Comparison of ENCODE assay signal across 14 mouse cellular contexts in genomic region chr11:22851416-22851815, GRCm38 (mm10). TPM values are rescaled to one million over a fixed set of nuclear protein-coding genes. Genes with fewer than 3 reads are reported as not detected.
DNase-seq lines count a peak whose midpoint lies in the region; ATAC-seq and TF ChIP-seq lines count a peak whose summit lies in the region.
"Had no signal": no experiment of that assay in that cellular context is flagged by ENCODE, and none has a peak within 500 bp of the region (broad histone marks: within the 10 kb centered on the region; RNA-seq: fewer than 3 reads in every experiment).

No protein-coding gene starts in this region.

- H3K36me3 ChIP-seq in liver, postnatal 0 days (replicated peaks; ENCODE audit: insufficient read depth, low read length): no peaks in the 10 kb centered on the region; the same call in 1 of the 2 replicates
- no peaks in the 10 kb centered on the region for H3K36me3 ChIP-seq in liver, embryonic 11.5 days (ENCODE audit: control insufficient read depth, insufficient read depth, low read length)
- peaks cover 7 to 56% of the 10 kb centered on the region in 2 experiments for H3K36me3 ChIP-seq in CH12.LX (replicated peaks in 1 of 2; ENCODE audit: control insufficient read depth in 1 of 2, insufficient read depth in 1 of 2, low read length in 1 of 2)
- no peaks in the 10 kb centered on the region for H3K36me3 ChIP-seq in hindbrain, embryonic 12.5 days
- no peaks in the 10 kb centered on the region for H3K36me3 ChIP-seq in forebrain, embryonic 16.5 days (ENCODE audit: control insufficient read depth, insufficient read depth)
- H3K36me3 ChIP-seq: hindbrain, embryonic 15.5 days; midbrain, embryonic 13.5 days; neural tube, embryonic 12.5 days had no signal

- TF ChIP-seq POLR2A in CH12.LX (IDR thresholded peaks at IDR 0.05; ENCODE audit: low read depth, low read length): no peak

- no peak for TF ChIP-seq CTCF in liver, postnatal 0 days (IDR thresholded peaks at IDR 0.05; ENCODE audit: low read depth)
- TF ChIP-seq CTCF in CH12.LX (conservative IDR thresholded peaks at IDR 0.05 in 1 of 2, IDR thresholded peaks at IDR 0.05 in 1 of 2; ENCODE audit: low read depth in 2 of 2, low read length in 2 of 2): no peak

- no peak overlapping the region for H3K9ac ChIP-seq in liver, postnatal 0 days (replicated peaks)
- no peak overlapping the region for H3K9ac ChIP-seq in liver, embryonic 11.5 days (ENCODE audit: low read depth, low read length)
- peak overlapping the region; percentile 7; the same call in 1 of the 2 replicates for H3K9ac ChIP-seq in CH12.LX (ENCODE audit: insufficient read depth, low read depth)
- no peak overlapping the region for H3K9ac ChIP-seq in hindbrain, embryonic 12.5 days
- H3K9ac ChIP-seq in forebrain, embryonic 16.5 days (replicated peaks; ENCODE audit: low read depth, low read length): no peak overlapping the region
- H3K9ac ChIP-seq: hindbrain, embryonic 15.5 days; liver, embryonic 14.5 days; midbrain, embryonic 13.5 days; neural tube, embryonic 12.5 days had no signal

- no peak for TF ChIP-seq EP300 in liver, postnatal 0 days (IDR thresholded peaks at IDR 0.05; ENCODE audit: low read depth)
- no peak for TF ChIP-seq EP300 in CH12.LX (IDR thresholded peaks at IDR 0.05; ENCODE audit: low read length)

- TF ChIP-seq RAD21 in CH12.LX (IDR thresholded peaks at IDR 0.05; ENCODE audit: low read depth, low read length): no peak

- 26% methylated on average over 4 of the region's 4 CpGs for WGBS in liver, postnatal 0 days (ENCODE audit: insufficient replicate concordance)
- 34% methylated on average over 4 of the region's 4 CpGs for WGBS in liver, embryonic 11.5 days
- WGBS in hindbrain, embryonic 12.5 days: 63% methylated on average over 4 of the region's 4 CpGs
- 53% methylated on average over 4 of the region's 4 CpGs for WGBS in forebrain, embryonic 16.5 days

- H3K27ac ChIP-seq in liver, postnatal 0 days (ENCODE audit: low read depth): no peak overlapping the region; the same call in 1 of the 2 replicates
- no peak overlapping the region for H3K27ac ChIP-seq in liver, embryonic 11.5 days (ENCODE audit: low read depth, low read length)
- no peak overlapping the region for H3K27ac ChIP-seq in CH12.LX (ENCODE audit: insufficient read depth, low read depth)
- no peak overlapping the region for H3K27ac ChIP-seq in hindbrain, embryonic 12.5 days
- H3K27ac ChIP-seq in forebrain, embryonic 16.5 days (ENCODE audit: low read length): no peak overlapping the region
- H3K27ac ChIP-seq: hindbrain, embryonic 15.5 days; liver, embryonic 14.5 days; midbrain, embryonic 13.5 days; neural tube, embryonic 12.5 days had no signal

- peak overlapping the region; percentile 7; the same call in 1 of the 2 replicates for H3K4me2 ChIP-seq in liver, postnatal 0 days (ENCODE audit: low read depth, low read length)
- no peak overlapping the region for H3K4me2 ChIP-seq in liver, embryonic 11.5 days
- H3K4me2 ChIP-seq in CH12.LX (ENCODE audit: insufficient read depth, low read depth, poor library complexity, severe bottlenecking): peak overlapping the region; percentile 35
- H3K4me2 ChIP-seq in hindbrain, embryonic 12.5 days (replicated peaks): no peak overlapping the region
- no peak overlapping the region for H3K4me2 ChIP-seq in forebrain, embryonic 16.5 days (ENCODE audit: low read length)
- H3K4me2 ChIP-seq: hindbrain, embryonic 15.5 days; midbrain, embryonic 13.5 days; neural tube, embryonic 12.5 days had no signal

- dilution Hi-C loops in CH12.LX (cut with MboI; ENCODE audit: extremely low pct_ligation_motif_present, extremely low pct_unique_long_range_greater_than_20kb, low sequenced_read_pairs): no loop called here

- in situ Hi-C loops in CH12.LX (cut with MboI; ENCODE audit: low pct_ligation_motif_present, low pct_unique_long_range_greater_than_20kb, low sequenced_read_pairs): loop anchor here (5.0 kb wide), 1 partner anchor 159 kb away; no protein-coding TSS in a partner anchor

- no peak for ATAC-seq in liver, postnatal 0 days
- ATAC-seq in liver, embryonic 11.5 days (replicated peaks; ENCODE audit: low FRiP score): no peak
- peak; percentile 48 for ATAC-seq in megakaryocyte, adult 5-6 weeks (ENCODE audit: poor library complexity, severe bottlenecking)
- no peak for ATAC-seq in hindbrain, embryonic 12.5 days (ENCODE audit: low FRiP score)
- no peak for ATAC-seq in forebrain, embryonic 16.5 days
- ATAC-seq: midbrain, embryonic 13.5 days had no signal

- peaks cover 74% of the 10 kb centered on the region for H3K4me1 ChIP-seq in liver, postnatal 0 days (ENCODE audit: insufficient read depth)
- peaks cover 57% of the 10 kb centered on the region for H3K4me1 ChIP-seq in liver, embryonic 11.5 days (replicated peaks; ENCODE audit: control insufficient read depth, insufficient read depth, low read length)
- peaks cover 45 to 89% of the 10 kb centered on the region in 2 experiments for H3K4me1 ChIP-seq in CH12.LX (ENCODE audit: control insufficient read depth in 1 of 2, insufficient read depth in 2 of 2)
- peaks cover 3% of the 10 kb centered on the region; the same call in 1 of the 2 replicates for H3K4me1 ChIP-seq in hindbrain, embryonic 12.5 days
- H3K4me1 ChIP-seq in forebrain, embryonic 16.5 days (replicated peaks; ENCODE audit: control insufficient read depth, insufficient read depth, low read length): no peaks in the 10 kb centered on the region
- H3K4me1 ChIP-seq: midbrain, embryonic 13.5 days had no signal

- no peaks in the 10 kb centered on the region for H3K27me3 ChIP-seq in liver, postnatal 0 days (ENCODE audit: insufficient read depth, low read length)
- H3K27me3 ChIP-seq in liver, embryonic 11.5 days (replicated peaks; ENCODE audit: control insufficient read depth, insufficient read depth, low read length): no peaks in the 10 kb centered on the region
- no peaks in the 10 kb centered on the region for H3K27me3 ChIP-seq in CH12.LX (replicated peaks)
- H3K27me3 ChIP-seq in hindbrain, embryonic 12.5 days: peaks cover 9% of the 10 kb centered on the region
- 0 out of 2 replicates have a peak, but pooled peaks cover 1% of the 10 kb centered on the region for H3K27me3 ChIP-seq in forebrain, embryonic 16.5 days (replicated peaks; ENCODE audit: control insufficient read depth, insufficient read depth, low read length)

- H3K9me3 ChIP-seq in liver, postnatal 0 days (ENCODE audit: low read length): no peaks in the 10 kb centered on the region
- no peaks in the 10 kb centered on the region for H3K9me3 ChIP-seq in liver, embryonic 11.5 days (ENCODE audit: control insufficient read depth, low read length)
- no peaks in the 10 kb centered on the region for H3K9me3 ChIP-seq in CH12.LX (replicated peaks; ENCODE audit: low read length)
- no peaks in the 10 kb centered on the region for H3K9me3 ChIP-seq in hindbrain, embryonic 12.5 days (replicated peaks)
- no peaks in the 10 kb centered on the region for H3K9me3 ChIP-seq in forebrain, embryonic 16.5 days (ENCODE audit: control insufficient read depth, low read length)
- H3K9me3 ChIP-seq: hindbrain, embryonic 15.5 days; midbrain, embryonic 13.5 days; neural tube, embryonic 12.5 days had no signal

- H3K79me2 ChIP-seq in CH12.LX (replicated peaks; ENCODE audit: control insufficient read depth, extremely low read depth, insufficient read depth, poor library complexity, severe bottlenecking): peaks cover 96% of the 10 kb centered on the region

- no peak overlapping the region for H3K4me3 ChIP-seq in liver, postnatal 0 days (ENCODE audit: low read depth, low read length)
- no peak overlapping the region for H3K4me3 ChIP-seq in liver, embryonic 11.5 days (ENCODE audit: low read depth, low read length)
- peak overlapping the region in 2 of 3 experiments; percentile 17 to 50 for H3K4me3 ChIP-seq in CH12.LX (replicated peaks in 1 of 3; ENCODE audit: low read depth in 2 of 3, low read length in 2 of 3, poor library complexity in 1 of 3)
- no peak overlapping the region for H3K4me3 ChIP-seq in hindbrain, embryonic 12.5 days
- H3K4me3 ChIP-seq in forebrain, embryonic 16.5 days (replicated peaks; ENCODE audit: low read length): no peak overlapping the region
- H3K4me3 ChIP-seq: hindbrain, embryonic 15.5 days; midbrain, embryonic 13.5 days; neural tube, embryonic 12.5 days had no signal

- DNase-seq in liver, postnatal 0 days: no peak
- no peak for DNase-seq in liver, embryonic 11.5 days (ENCODE audit: low spot score)
- DNase-seq in CH12.LX (ENCODE audit: extremely low read depth): no peak
- peak; percentile 88 for DNase-seq in R1 (ENCODE audit: low read depth, low spot score)
- DNase-seq: adrenal gland, postnatal 36 days; cerebellum, adult 11-12 months; kidney, postnatal 4 days had no signal

TF ChIP-seq in CH12.LX, 34 proteins besides CTCF, POLR2A, EP300 and RAD21:
- TF ChIP-seq ZNF384 (IDR thresholded peaks at IDR 0.05; ENCODE audit: low read depth, low read length): peak; percentile 76
- no peak for TF ChIP-seq UBTF (IDR thresholded peaks at IDR 0.05; ENCODE audit: low read depth, low read length)

RNA-seq across cellular contexts. Expression of gene B3gnt2, which starts 9.3 kb away (rescaled TPM):
- 10.0 and 10.8 TPM in 2 replicates for polyA plus RNA-seq in liver, postnatal 0 days (2015; fragmentation: Nextera tagmentation; extraction: Ambion mirVana)
- 3.9 and 6.6 TPM in 2 replicates for polyA plus RNA-seq in liver, embryonic 11.5 days (2014; fragmentation: Nextera tagmentation; extraction: Ambion mirVana)
- total RNA-seq in CH12.LX (2012; rRNA removed) (74.6 and 77.4 TPM in 2 replicates), CH12.LX (2014; rRNA removed) (62.2 and 75.2 TPM in 2 replicates)
- polyA plus RNA-seq in CH12.LX (2012; ENCODE audit: insufficient read length, low read depth): 96.0 and 111 TPM in 2 replicates
- 8.3 and 13.0 TPM in 2 replicates for total RNA-seq in megakaryocyte, adult 5-6 weeks (2015)
- 20.8 and 28.9 TPM in 2 replicates for total RNA-seq in megakaryocyte, adult 5-6 weeks (2017)
- 3.4 and 4.7 TPM in 2 replicates for polyA plus RNA-seq in hindbrain, embryonic 12.5 days (2016; fragmentation: Nextera tagmentation; extraction: Ambion mirVana)
- polyA plus RNA-seq in forebrain, embryonic 16.5 days (2015; fragmentation: Nextera tagmentation; extraction: Ambion mirVana): 1.1 and 3.1 TPM in 2 replicates

Comparison
In these comparisons a context has a peak if more than half of its experiments do, and no peak if none do; other contexts are left out.
1. H3K4me2 ChIP-seq: peak in liver, postnatal 0 days (single experiment) and CH12.LX (single experiment); none in liver, embryonic 11.5 days (single experiment), hindbrain, embryonic 12.5 days (single experiment) and forebrain, embryonic 16.5 days (single experiment).
2. H3K4me3 ChIP-seq: peak in CH12.LX (2 of 3); none in liver, postnatal 0 days (single experiment), liver, embryonic 11.5 days (single experiment), hindbrain, embryonic 12.5 days (single experiment) and forebrain, embryonic 16.5 days (single experiment).